Mouse (Mus musculus) liver, embryonic 14.5 days (tissue): ENCODE data around the gene Clpsl2. TPM values are rescaled to one million over a fixed set of nuclear protein-coding genes. Genes with fewer than 3 reads are reported as not detected.

Experiments
- ATAC-seq: fragments of 200-750 bp; cut with Nextera tagmentation; 2 replicates; pipeline ENCODE4 v1.8.0; 2017; ENCODE audit warnings: moderate number of reproducible peaks, mild to moderate bottlenecking, moderate library complexity; ENCODE audit not compliant: insufficient read depth
- DNase-seq, 3 experiments: peaks; one replicate each; pipeline ENCODE4 v3.0.0-alpha.2; 2012 to 2013; ENCODE audit warnings: low read depth in 3 of 3, low spot score in 3 of 3
- H3K27ac ChIP-seq: fragments of 300-500 bp; sonication (generic); 2 replicates; pipeline ENCODE4 v1.5.1; 2014; ENCODE audit warnings: moderate library complexity, mild to moderate bottlenecking, control low read depth, inconsistent platforms
- H3K27me3 ChIP-seq: fragments of 300-500 bp; sonication (generic); 2 replicates; pipeline ENCODE4 v1.6.1; 2014; ENCODE audit warnings: mild to moderate bottlenecking, low read length, moderate library complexity; ENCODE audit not compliant: control insufficient read depth, insufficient read depth
- H3K36me3 ChIP-seq: fragments of 300-500 bp; sonication (generic); replicated peaks from 2 replicates; pipeline ENCODE4 v1.6.1; 2014; ENCODE audit warnings: low read depth; ENCODE audit not compliant: control insufficient read depth, insufficient read depth
- H3K4me1 ChIP-seq, 2 experiments: fragments of 200-500 bp in 1 of 2; fragments of 300-500 bp in 1 of 2; sonication (generic) in 1 of 2; replicated peaks; 2 replicates each; pipeline ENCODE4 v1.6.1; 2012 to 2014; ENCODE audit warnings: antibody characterized with exemption in 1 of 2, inconsistent platforms in 1 of 2, low read length in 1 of 2; ENCODE audit not compliant: control insufficient read depth in 2 of 2, insufficient read depth in 2 of 2
- H3K4me2 ChIP-seq: fragments of 300-500 bp; sonication (generic); 2 replicates; pipeline ENCODE4 v1.6.1; 2014; ENCODE audit warnings: low read depth, mild to moderate bottlenecking, control low read depth, moderate library complexity
- H3K4me3 ChIP-seq, 2 experiments: fragments of 200-500 bp in 1 of 2; fragments of 300-500 bp in 1 of 2; sonication (generic) in 1 of 2; 2 replicates each; pipeline ENCODE4 v1.5.1; 2012 to 2014; ENCODE audit warnings: low read depth in 2 of 2, low read length in 2 of 2, mild to moderate bottlenecking in 2 of 2, control low read depth in 1 of 2, inconsistent platforms in 1 of 2, moderate library complexity in 1 of 2; ENCODE audit not compliant: insufficient read depth in 1 of 2
- H3K9ac ChIP-seq: fragments of 300-500 bp; sonication (generic); replicated peaks from 2 replicates; pipeline ENCODE4 v1.6.1; 2014; ENCODE audit warnings: mild to moderate bottlenecking, control low read depth, moderate library complexity
- H3K9me3 ChIP-seq: fragments of 300-500 bp; sonication (generic); 2 replicates; pipeline ENCODE4 v1.6.1; 2016; ENCODE audit warnings: low read length, mixed read lengths; ENCODE audit not compliant: control insufficient read depth
- CTCF ChIP-seq: IDR thresholded peaks from 2 replicates; pipeline ENCODE4 v1.5.1; 2016; ENCODE audit warnings: antibody characterized with exemption, low read depth, control low read depth
- EP300 ChIP-seq: IDR thresholded peaks from 2 replicates; pipeline ENCODE4 v1.6.1; 2016; ENCODE audit warnings: antibody characterized with exemption, low read depth
- WGBS: fragments of 180-500 bp; shearing (Covaris S2); extraction: QIAGEN DNeasy Blood & Tissue Kit; methylation state at CpG from one replicate; pipeline ENCODE4 v1.1.7; 2014; ENCODE audit not compliant: insufficient replicate concordance; 5-methylcytosine and 5-hydroxymethylcytosine counted together
- microRNA-seq: library from miRNA; unstranded; fragments of <30 nt; microRNA quantifications from one replicate; pipeline ENCODE4, GENCODE M21; 2016
- polyA plus RNA-seq, 2 experiments: library from polyadenylated mRNA; depleted of rRNA in 1 of 2; stranded (reverse) in 1 of 2; unstranded in 1 of 2; fragments of >200 nt; fragmentation: Nextera tagmentation in 1 of 2; extraction: Ambion mirVana in 1 of 2; gene quantifications; 2 replicates each; pipeline versions ENCODE4 v1.2.1 to v1.2.3; 2012 to 2014

Clpsl2 gene
- polyA plus RNA-seq, 2 experiments = not detected

DNA sequence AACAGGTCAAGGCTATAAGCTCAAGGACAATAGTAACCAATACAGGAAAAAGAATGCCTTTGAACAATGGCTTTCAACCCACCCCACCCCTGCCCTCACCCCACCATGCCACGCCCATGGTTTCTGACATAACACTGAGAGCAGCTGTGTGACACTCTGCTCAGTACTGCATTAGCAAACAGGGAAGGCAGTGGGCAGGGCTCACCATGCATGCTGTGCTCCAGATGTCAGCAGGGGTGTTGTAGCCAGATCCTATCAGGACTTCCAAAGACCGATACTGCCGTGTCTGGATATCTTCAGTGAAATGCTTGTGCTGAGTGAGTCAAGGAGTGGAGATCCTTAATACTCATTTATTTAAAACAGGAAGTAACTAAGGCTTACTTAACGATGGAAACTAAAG, 44.8 kb downstream of the Clpsl2 start:
- Histone ChIP-seq H3K4me1 (no peaks in the 10 kb centered on the region), H3K27ac (no peak overlapping the region), H3K9ac (no peak overlapping the region), H3K36me3 (peaks cover 37% of the 10 kb centered on the region), H3K4me2 (no peak overlapping the region), H3K27me3 (no peaks in the 10 kb centered on the region), H3K4me3 (no peak overlapping the region), H3K9me3 (no peaks in the 10 kb centered on the region)
- TF ChIP-seq CTCF (no peak), EP300 (no peak)
- 46% methylated on average over 4 of the region's 4 CpGs for WGBS
- no peak for DNase-seq
- no peak for ATAC-seq

DNA sequence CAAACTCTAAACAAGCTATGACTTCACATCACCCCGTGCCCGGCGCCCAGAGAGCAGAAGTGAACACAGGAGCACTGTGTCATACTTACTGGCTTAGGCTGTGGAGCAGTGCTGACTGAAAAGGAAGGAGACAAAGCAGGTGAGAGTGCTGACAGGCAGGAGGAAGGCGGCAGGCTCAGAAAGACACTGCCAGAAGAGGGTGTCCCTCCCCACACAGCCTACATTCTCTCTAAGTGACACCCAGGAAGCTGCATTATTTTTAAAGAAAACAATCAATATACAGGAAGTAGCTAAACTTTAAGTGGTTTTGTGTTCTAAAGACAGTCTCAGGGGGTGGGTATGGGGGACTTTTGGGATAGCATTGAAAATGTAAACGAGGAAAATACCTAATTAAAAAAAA, 51.6 kb downstream of the Clpsl2 start:
- no peak for ATAC-seq
- H3K36me3 ChIP-seq = peaks cover 27% of the 10 kb centered on the region
- WGBS = 75% methylated on average over 5 of the region's 5 CpGs
- H3K27me3 ChIP-seq = no peaks in the 10 kb centered on the region
- H3K4me2 ChIP-seq = no peak overlapping the region
- H3K4me1 ChIP-seq = no peaks in the 10 kb centered on the region
- DNase-seq = no peak
- no peak overlapping the region for H3K27ac ChIP-seq
- H3K9ac ChIP-seq = no peak overlapping the region
- TF ChIP-seq EP300 = no peak
- no peak for TF ChIP-seq CTCF
- H3K9me3 ChIP-seq = no peaks in the 10 kb centered on the region
- no peak overlapping the region for H3K4me3 ChIP-seq

GRCm38 (mm10) chr17:28601557-28602250, 52.5 kb downstream of the Clpsl2 start:
- Histone ChIP-seq H3K36me3 (peaks cover 25% of the 10 kb centered on the region), H3K4me2 (no peak overlapping the region), H3K9ac (no peak overlapping the region), H3K4me3 (no peak overlapping the region), H3K9me3 (no peaks in the 10 kb centered on the region), H3K27me3 (no peaks in the 10 kb centered on the region), H3K4me1 (no peaks in the 10 kb centered on the region), H3K27ac (no peak overlapping the region)
- ATAC-seq = no peak
- TF ChIP-seq EP300 (no peak), CTCF (no peak)
- WGBS = 79% methylated on average over 9 of the region's 9 CpGs
- no peak for DNase-seq

Small RNAs within 50 kb of the gene (microRNA-seq; reads per million reads assigned to microRNA genes)
- gene Gm25195 (not detected), gene Mir6969 (not detected)

Other genes with a start within 250 kb of the Clpsl2 start
- gene Fance, start 235.9 kb upstream of the Clpsl2 start, polyA plus RNA-seq (2012; rRNA removed) = 4.5 and 5.5 TPM in 2 replicates
- gene Fance, start 235.9 kb upstream of the Clpsl2 start, polyA plus RNA-seq (2014; fragmentation: Nextera tagmentation; extraction: Ambion mirVana) = 9.4 and 10.4 TPM in 2 replicates
- 1,169 and 1,992 TPM in 2 replicates for gene Rpl10a, start 220.9 kb upstream of the Clpsl2 start, polyA plus RNA-seq (2012; rRNA removed)
- gene Rpl10a, start 220.9 kb upstream of the Clpsl2 start, polyA plus RNA-seq (2014; fragmentation: Nextera tagmentation; extraction: Ambion mirVana) = 506 and 510 TPM in 2 replicates
- 2.0 and 2.2 TPM in 2 replicates for gene Tead3, start 198.6 kb upstream of the Clpsl2 start, polyA plus RNA-seq (2012; rRNA removed)
- 0.52 and 0.63 TPM in 2 replicates for gene Tead3, start 198.6 kb upstream of the Clpsl2 start, polyA plus RNA-seq (2014; fragmentation: Nextera tagmentation; extraction: Ambion mirVana)
- 0.12 and 0.26 TPM in 2 replicates for gene Tulp1, start 184.2 kb upstream of the Clpsl2 start, polyA plus RNA-seq (2012; rRNA removed)
- gene Tulp1, start 184.2 kb upstream of the Clpsl2 start, polyA plus RNA-seq (2014; fragmentation: Nextera tagmentation; extraction: Ambion mirVana) = 0.28 and 0.42 TPM in 2 replicates
- gene Fkbp5, start 31.9 kb upstream of the Clpsl2 start, polyA plus RNA-seq (2012; rRNA removed) = 5.3 and 7.3 TPM in 2 replicates
- 3.5 and 3.6 TPM in 2 replicates for gene Fkbp5, start 31.9 kb upstream of the Clpsl2 start, polyA plus RNA-seq (2014; fragmentation: Nextera tagmentation; extraction: Ambion mirVana)
- 0.03 TPM in 1 of 2 replicates, not detected in the other for gene Armc12, start 18.6 kb upstream of the Clpsl2 start, polyA plus RNA-seq (2012; rRNA removed)
- not detected in 2 replicates for gene Armc12, start 18.6 kb upstream of the Clpsl2 start, polyA plus RNA-seq (2014; fragmentation: Nextera tagmentation; extraction: Ambion mirVana)
- 1.2 and 3.3 TPM in 2 replicates for gene Clps, start 11.4 kb downstream of the Clpsl2 start, polyA plus RNA-seq (2012; rRNA removed)
- 2.9 and 3.7 TPM in 2 replicates for gene Clps, start 11.4 kb downstream of the Clpsl2 start, polyA plus RNA-seq (2014; fragmentation: Nextera tagmentation; extraction: Ambion mirVana)
- not detected in 2 replicates for gene Lhfpl5, start 26.2 kb downstream of the Clpsl2 start, polyA plus RNA-seq (2012; rRNA removed)
- not detected in 2 replicates for gene Lhfpl5, start 26.2 kb downstream of the Clpsl2 start, polyA plus RNA-seq (2014; fragmentation: Nextera tagmentation; extraction: Ambion mirVana)
- 11.5 and 12.9 TPM in 2 replicates for gene Srpk1, start 73.3 kb downstream of the Clpsl2 start, polyA plus RNA-seq (2012; rRNA removed)
- gene Srpk1, start 73.3 kb downstream of the Clpsl2 start, polyA plus RNA-seq (2014; fragmentation: Nextera tagmentation; extraction: Ambion mirVana) = 40.8 and 41.8 TPM in 2 replicates
- gene Slc26a8, start 140.8 kb downstream of the Clpsl2 start, polyA plus RNA-seq (2012; rRNA removed) = 0.26 and 0.35 TPM in 2 replicates
- 0.11 and 0.21 TPM in 2 replicates for gene Slc26a8, start 140.8 kb downstream of the Clpsl2 start, polyA plus RNA-seq (2014; fragmentation: Nextera tagmentation; extraction: Ambion mirVana)
- gene Mapk14, start 141.9 kb downstream of the Clpsl2 start, polyA plus RNA-seq (2012; rRNA removed) = 30.3 and 37.8 TPM in 2 replicates
- 33.2 and 36.1 TPM in 2 replicates for gene Mapk14, start 141.9 kb downstream of the Clpsl2 start, polyA plus RNA-seq (2014; fragmentation: Nextera tagmentation; extraction: Ambion mirVana)
- 0.06 and 0.58 TPM in 2 replicates for gene AC170998.1, start 176.7 kb downstream of the Clpsl2 start, polyA plus RNA-seq (2012; rRNA removed)
- 0.40 and 0.74 TPM in 2 replicates for gene AC170998.1, start 176.7 kb downstream of the Clpsl2 start, polyA plus RNA-seq (2014; fragmentation: Nextera tagmentation; extraction: Ambion mirVana)
- gene Mapk13, start 219.9 kb downstream of the Clpsl2 start, polyA plus RNA-seq (2012; rRNA removed) = 1.5 and 1.6 TPM in 2 replicates
- 1.5 and 1.6 TPM in 2 replicates for gene Mapk13, start 219.9 kb downstream of the Clpsl2 start, polyA plus RNA-seq (2014; fragmentation: Nextera tagmentation; extraction: Ambion mirVana)